Comparison of ENCODE assay signal across 18 mouse cellular contexts in genomic region chr19:53679981-53680380, GRCm38 (mm10).
"Had no signal": no experiment of that assay in that cellular context is flagged by ENCODE, and none has a peak within 500 bp of the region (broad histone marks: within the 10 kb centered on the region; RNA-seq: fewer than 3 reads in every experiment).

No protein-coding gene starts in this region.

- H3K9ac ChIP-seq: liver, embryonic 13.5 days; neural tube, embryonic 12.5 days; neural tube, embryonic 15.5 days; stomach, embryonic 15.5 days had no signal

- H3K36me3 ChIP-seq: liver, embryonic 13.5 days; neural tube, embryonic 12.5 days; neural tube, embryonic 15.5 days; stomach, embryonic 15.5 days had no signal

- H3K4me2 ChIP-seq: liver, embryonic 13.5 days; midbrain, embryonic 11.5 days; neural tube, embryonic 12.5 days; neural tube, embryonic 15.5 days; stomach, embryonic 15.5 days had no signal

- H3K27ac ChIP-seq: left cerebral cortex, adult 2 months; liver, embryonic 13.5 days; neural tube, embryonic 12.5 days; neural tube, embryonic 15.5 days; stomach, embryonic 15.5 days had no signal

- H3K4me3 ChIP-seq: left cerebral cortex, adult 2 months; liver, embryonic 13.5 days; neural tube, embryonic 12.5 days; neural tube, embryonic 15.5 days; stomach, embryonic 15.5 days had no signal

- DNase-seq: kidney, postnatal 10 days; kidney, postnatal 36 days; layer of hippocampus, postnatal 36 days; liver, embryonic 13.5 days; lung, adult 2 months; lung, postnatal 14 days; lung, postnatal 4 days; midbrain, embryonic 14.5 days; right cerebral cortex, adult 18-20 months; right cerebral cortex, postnatal 14 days; right cerebral cortex, postnatal 4 days; spleen, adult 18-20 months; thymus, postnatal 25 days had no signal

- H3K9me3 ChIP-seq: liver, embryonic 13.5 days; neural tube, embryonic 12.5 days; neural tube, embryonic 15.5 days; stomach, embryonic 15.5 days had no signal
